Mouse (Mus musculus): ENCODE data around the gene Deaf1.

The Deaf1 gene

GRCm38 (mm10) chr7:141294479-141294878 is 33.0 kb downstream of the Deaf1 start:
- DNase-seq = no peak

- no peak for DNase-seq
These were observed 33.5 kb downstream of the Deaf1 start for GRCm38 (mm10) chr7:141293852-141294471.

GRCm38 (mm10) chr7:141292583-141293388 is 34.7 kb downstream of the Deaf1 start:
- DNase-seq = no peak

GRCm38 (mm10) chr7:141291921-141292582 is 35.4 kb downstream of the Deaf1 start, which contains the start of gene Drd4:
Gene Drd4 (plus strand): TSS chr7:141292006.
- no peak for DNase-seq

DNA sequence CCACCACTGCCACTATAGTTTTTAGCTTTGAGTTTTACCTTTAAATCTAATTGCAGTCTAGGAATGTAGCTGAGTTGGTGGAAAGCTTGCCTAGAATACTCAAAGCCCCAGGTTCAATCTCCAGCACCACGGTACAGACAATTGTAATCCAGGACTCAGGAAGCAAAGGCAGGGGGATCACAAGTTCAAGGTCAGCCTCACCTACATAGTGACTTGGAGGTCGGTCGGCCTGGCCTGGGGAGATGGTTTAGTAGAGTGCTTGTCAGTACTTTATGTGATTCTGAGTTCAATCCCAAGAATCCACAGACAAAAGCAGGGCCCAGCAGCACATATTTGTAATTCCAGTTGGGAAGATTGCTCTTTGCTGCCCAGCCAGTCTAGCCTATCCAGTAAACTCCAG is 39.4 kb downstream of the Deaf1 start:
- no peak for DNase-seq

DNA sequence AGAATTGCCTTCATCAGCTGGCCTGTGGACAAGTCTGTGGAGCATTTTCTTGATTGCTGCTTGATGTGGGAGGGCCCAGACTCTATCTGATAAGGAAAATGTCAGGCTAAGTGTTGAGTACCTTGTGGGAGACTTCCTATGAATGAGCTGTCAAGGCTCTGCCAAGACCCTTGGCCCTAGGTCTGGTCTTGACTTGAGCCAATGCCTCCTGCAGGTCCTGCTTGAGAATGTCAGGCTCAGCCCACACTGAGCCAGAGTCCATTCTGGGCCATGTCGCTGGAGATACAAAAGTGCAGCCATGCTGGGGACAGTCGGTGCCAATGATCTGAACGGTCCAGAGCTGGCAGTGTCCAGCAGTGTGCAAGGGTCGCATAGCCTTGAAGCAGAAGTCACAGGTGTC is 44.7 kb downstream of the Deaf1 start:
- no peak for DNase-seq

DNA sequence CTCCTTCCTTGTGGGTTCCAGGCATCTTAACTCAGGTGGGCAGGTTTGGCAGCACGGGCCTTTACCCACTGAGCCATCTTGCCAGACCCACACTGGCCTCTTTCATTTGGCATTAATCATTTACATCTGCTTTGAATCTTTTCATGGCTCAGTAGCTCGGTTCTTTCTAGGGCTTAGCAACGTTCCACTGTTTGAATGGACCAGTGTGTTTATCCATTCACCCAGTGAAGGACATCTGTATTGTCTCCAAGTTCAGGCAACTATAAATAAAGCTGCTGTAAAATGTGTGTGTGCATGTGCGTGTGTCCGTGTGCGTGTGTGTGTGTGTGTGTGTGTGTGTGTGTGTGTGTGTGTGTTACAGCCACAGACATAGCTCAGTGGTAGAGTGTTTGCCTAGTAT is 46.0 kb downstream of the Deaf1 start:
- DNase-seq = no peak

GRCm38 (mm10) chr7:141278766-141279590 is 48.5 kb downstream of the Deaf1 start, which contains the start of gene Sct:
Gene Sct (minus strand): TSS chr7:141279133.
- no peak for DNase-seq

GRCm38 (mm10) chr7:141277701-141278678 is 49.5 kb downstream of the Deaf1 start:
- no peak for DNase-seq

DNA sequence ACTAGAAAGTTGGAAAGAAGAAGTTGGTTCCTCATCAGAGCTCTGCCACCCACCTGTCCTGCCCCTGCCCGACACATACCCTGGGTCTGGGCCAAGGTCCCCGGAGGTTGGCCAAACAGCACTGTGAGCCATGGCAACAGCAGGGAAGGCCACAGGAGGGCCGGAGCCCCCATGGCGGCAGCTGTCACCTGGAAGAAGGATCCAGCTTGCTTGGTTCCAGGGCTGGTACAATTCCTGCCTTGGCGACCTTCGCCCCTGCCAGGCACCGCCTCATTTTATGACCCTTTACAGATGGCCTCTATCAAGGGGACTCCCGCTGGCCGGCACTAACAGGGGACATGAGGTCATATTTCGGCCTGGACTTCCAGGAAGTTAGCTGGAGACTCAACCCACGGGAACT is 50.9 kb downstream of the Deaf1 start, which contains the start of gene Cdhr5:
Cdhr5 (minus strand) TSS at position 241 of the 400 bp plus-strand sequence.
- no peak for DNase-seq

DNA sequence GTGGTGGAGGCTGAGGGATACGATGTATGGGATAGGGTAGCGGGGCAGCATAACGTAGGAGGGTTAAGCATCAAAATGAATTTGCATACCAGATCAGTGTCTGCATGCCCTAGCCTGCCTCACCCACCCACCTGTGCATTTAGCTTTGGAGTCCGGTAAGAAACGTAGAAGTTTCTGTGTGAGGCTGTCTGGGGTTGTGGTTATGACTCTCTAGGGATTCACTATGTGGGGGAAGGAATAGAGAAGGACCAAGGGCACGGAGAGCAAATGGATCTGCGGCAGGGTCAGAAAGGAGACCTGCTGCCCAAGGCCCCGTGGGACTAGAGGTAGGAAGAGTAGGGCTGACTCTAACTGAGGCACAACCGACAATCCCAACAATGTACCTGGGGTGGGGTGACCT is 52.1 kb downstream of the Deaf1 start:
- no peak for DNase-seq

DNA sequence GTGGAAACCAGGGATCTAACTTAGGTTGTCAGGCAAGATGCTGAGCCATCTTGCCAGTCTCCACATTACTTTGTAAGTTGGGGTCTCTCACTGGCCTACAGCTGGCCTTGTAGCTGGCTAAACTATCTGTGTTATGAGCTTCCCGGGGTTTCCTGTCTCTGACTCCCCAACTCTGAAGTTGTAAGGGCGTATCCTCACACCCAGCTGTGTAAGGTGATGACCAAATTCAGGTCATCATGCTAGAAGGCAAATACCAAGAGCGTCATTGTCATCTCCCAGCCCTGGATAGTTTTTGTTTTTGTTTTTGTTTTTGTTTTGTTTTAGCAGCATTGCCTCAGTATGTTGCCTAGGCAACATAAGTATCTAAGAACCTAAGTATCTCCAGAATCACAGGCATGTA is 56.9 kb downstream of the Deaf1 start:
- no peak for DNase-seq

- no peak for DNase-seq
These were observed 58.3 kb downstream of the Deaf1 start for GRCm38 (mm10) chr7:141269273-141269545.

- DNase-seq = no peak
These were observed 58.8 kb downstream of the Deaf1 start for GRCm38 (mm10) chr7:141268466-141269272.

DNA sequence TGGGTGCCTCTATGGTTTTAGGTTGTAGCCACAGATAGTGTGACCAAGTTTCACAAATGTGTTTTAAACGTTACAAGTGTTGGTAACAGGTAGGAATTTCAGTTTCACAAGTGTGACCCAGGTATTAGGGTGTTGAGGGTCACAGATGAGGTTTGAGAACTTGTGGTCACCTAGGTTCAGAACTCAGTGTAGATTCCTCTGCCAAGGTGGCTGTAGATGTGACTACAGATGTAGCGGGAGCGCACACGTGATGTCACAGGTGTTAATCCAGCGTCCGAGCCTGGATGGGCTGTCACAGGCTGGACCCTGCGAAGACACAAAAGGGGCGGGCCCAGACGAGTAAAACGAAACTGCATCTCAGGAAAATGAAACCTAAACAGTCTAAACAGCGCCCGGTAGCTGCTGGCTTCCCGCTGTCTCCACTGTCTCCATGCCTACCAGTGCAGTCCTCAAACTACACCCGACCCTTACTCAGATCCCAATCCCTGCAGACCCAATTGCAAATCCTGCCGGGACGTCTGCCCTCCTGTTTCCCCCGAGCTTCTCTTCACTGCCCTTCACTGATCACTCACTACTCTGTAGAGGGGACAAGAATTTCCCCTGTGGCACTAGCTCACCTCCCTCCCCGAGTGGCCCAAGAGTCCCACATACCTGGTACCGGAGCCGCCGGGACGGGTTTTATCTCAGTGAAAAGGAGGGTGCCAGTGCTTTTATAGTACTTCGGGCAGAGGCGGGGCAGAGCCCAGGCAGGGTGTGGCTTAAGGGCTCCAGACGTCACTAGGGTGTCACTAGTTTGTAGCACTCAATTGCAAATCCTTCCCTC is 61.5 kb downstream of the Deaf1 start, which contains the start of gene Irf7:
Irf7 (minus strand) TSS at position 743 of the 823 bp plus-strand sequence.
- DNase-seq = peak; percentile 75 to 79

DNA sequence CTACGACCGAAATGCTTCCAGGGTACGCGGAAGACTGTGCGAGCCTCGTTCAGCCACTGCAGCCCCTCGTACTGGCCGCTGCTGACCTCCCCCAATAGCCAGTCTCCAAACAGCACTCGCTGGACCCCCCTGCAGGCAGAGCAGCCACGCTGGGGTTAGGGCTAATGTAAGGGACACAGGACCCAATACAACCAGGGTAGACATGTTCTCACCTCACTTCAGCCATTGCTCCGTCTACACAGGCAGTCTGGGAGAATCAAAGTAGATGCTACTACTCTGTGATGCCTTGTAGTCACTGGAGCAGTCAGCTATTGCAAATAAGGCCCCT is 62.1 kb downstream of the Deaf1 start:
- DNase-seq = no peak

- peak; percentile 72 to 76 for DNase-seq
These were observed 62.6 kb downstream of the Deaf1 start for GRCm38 (mm10) chr7:141264761-141265410.

DNA sequence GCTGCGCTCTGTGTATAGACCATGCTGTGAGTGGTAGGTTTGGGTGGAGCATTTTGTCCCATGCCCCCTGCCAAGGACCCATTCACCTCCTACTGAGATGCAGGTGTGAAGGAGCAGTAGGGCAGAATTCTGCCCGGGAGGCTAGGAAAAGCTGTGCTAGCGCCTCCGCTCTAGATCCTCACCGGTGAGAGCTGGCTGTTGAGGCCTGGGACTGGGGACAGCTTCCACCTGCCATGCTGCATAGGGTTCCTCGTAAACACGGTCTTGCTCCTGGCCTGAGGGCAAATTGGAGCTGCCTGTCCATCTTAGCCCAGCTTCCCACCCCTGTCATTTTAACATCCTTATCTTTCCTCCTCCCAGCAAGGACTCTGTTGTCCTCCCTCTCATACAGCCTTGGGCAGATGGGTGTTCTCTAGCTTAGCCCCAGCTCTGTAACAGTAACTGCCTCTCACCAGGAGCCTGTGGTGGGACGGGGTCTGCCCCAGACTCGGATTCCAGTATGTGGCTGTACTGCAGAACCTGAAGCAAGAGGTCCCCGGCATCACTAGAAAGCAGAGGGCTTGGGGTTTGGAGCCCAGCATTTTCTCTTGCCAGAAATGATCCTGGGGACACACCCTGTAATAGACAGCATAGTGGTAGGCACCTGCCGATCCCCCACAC is 63.3 kb downstream of the Deaf1 start:
- no peak for DNase-seq

DNA sequence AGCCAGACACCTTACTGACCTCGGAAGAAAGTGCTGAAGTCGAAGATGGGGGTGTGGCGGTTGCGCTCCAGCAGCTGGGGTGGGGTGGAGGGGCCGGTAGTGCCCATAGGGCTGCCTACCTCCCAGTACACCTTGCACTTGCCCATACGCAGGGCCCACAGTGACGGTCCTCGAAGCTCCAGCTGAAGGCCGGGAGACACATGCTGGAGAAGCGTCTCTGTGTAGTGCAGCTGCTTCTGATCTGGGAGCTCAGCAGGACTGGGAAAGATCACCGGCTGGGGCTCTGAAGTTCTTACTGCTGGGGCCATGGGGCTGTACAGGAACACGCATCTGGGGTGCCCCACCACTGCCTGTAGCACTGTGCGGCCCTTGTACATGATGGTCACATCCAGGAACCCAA is 63.9 kb downstream of the Deaf1 start:
- no peak for DNase-seq
